Mouse (Mus musculus): ENCODE results near the gene Tmod1.

Tmod1 gene

DNA sequence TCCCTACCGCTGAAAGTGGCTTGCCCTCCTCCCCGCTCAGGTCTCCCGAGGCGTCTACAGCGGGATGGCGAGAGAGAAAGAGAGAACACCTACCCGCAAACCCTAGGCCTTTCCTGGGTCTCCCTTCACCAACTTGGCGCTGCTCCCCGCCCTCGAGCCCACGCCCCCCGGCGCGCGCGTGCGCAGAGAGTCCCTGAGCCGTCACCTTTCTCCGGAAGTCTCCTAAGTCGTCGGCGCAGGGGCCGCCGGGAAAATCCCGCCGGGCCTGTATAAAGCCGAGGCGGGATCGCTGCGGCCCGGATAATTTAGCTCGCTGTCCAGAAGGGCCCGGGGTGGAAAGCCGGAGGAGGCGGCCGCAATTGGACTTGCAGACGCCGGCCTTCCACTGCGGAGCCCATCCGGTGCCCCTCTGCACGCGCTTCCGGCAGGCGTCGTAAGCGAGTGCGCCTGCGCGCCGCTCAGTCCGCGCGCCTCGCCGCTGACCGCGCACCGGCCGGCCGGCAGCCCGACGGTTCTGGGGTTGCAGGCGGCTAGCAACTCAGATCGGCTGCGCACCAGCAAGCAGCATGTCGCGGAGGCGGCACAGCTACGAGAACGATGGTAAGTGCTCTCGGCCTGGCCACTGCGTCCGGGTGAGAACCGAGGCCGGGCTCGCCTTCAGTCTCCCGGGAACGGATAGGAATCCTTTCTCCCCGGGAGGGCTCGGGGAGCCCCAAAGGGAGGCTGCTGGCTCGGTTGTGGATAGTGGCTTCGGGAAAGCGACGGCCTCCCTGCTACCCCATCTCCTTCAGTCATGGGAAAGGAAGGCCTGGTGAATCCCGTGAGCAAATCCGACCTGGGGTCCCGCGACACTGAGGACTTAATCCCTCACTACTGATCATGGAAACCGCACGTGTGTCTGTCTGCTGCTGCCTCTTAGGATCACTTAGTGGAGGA, 99.8 kb downstream of the Tmod1 start, which contains the start of the genes Ncbp1 and Tstd2:
TSS of gene Ncbp1 (plus strand) at position 327 of the 936 bp plus-strand sequence.
TSS of gene Tstd2 (minus strand) at position 408 of the 936 bp plus-strand sequence.
- DNase-seq, result peak; percentile 90

DNA sequence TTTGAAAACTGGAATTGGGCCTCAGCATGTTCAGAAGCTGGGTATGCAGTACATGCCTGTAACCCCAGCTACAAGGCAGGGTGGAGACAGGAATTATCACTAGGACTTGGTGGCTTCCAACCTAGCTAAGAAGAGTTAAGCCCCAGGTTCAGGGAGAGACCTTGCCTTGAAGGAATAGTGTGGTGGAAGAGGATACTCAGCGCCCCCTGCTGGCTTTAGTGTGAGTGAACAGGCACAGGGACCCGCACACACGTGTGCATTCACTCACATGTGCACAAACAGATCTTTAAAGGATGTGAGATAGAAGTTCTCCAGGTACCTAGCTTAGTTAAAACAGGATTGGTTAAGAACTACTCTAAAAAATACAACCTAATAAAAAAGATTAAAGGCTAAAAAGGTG, 105.6 kb downstream of the Tmod1 start:
- no peak for DNase-seq

GRCm38 (mm10) chr4:46146881-46147280, 108.1 kb downstream of the Tmod1 start:
- no peak for DNase-seq

DNA sequence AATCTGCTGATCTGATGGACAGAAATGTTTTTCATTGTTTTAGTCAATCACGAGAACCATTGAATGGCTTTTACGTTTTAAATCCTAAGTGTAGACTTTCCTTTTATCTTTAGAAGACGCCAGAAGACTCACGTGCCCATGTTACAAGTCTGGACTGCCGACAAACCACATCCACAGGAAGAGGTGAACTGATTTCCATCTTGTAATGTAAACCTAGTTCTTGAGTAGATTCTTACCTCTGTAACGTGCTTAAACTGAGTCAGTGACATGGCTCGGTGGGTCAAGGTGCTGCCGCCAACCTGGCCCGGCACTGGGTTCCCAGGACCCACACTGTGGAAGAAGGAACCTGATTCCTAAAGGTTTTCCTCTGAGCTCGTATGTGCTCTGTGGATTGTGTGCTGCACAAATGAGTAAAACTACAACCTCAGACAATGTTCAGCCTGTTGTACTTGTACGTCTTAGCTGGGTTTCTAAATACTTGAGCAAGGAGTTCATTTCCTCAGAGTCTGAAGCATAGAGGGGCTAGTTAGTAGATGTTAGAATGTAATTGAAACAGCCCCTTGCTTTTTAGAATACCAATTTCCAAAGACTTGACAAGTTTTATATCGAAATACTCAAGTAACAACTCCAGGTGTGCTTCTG, 113.3 kb downstream of the Tmod1 start:
- DNase-seq, result no peak

GRCm38 (mm10) chr4:46164027-46164426, 125.3 kb downstream of the Tmod1 start:
- no peak for DNase-seq

Measured in cerebellum, adult 9-10 months (tissue).